Mouse (Mus musculus) cerebellum, adult 2 months (tissue): ENCODE results near the gene Sh2d5. TPM values are rescaled to one million over a fixed set of nuclear protein-coding genes. Genes with fewer than 3 reads are reported as not detected.

ENCODE experiments used
- DNase-seq, 2 experiments: peaks; one replicate each; pipeline ENCODE4 v3.0.0; 2021
- H3K27ac ChIP-seq: fragments of 200-500 bp; 2 replicates; pipeline ENCODE4 v1.5.1; 2012; ENCODE audit warnings: low read length, control low read depth, inconsistent platforms; ENCODE audit not compliant: insufficient read depth
- H3K27me3 ChIP-seq: fragments of 200-500 bp; 2 replicates; pipeline ENCODE4 v1.6.1; 2012; ENCODE audit warnings: inconsistent platforms, mild to moderate bottlenecking, low read length, moderate library complexity; ENCODE audit not compliant: control insufficient read depth, insufficient read depth
- H3K4me1 ChIP-seq: fragments of 200-500 bp; 2 replicates; pipeline ENCODE4 v1.6.1; 2011; ENCODE audit warnings: low read length; ENCODE audit not compliant: control insufficient read depth, insufficient read depth
- H3K4me3 ChIP-seq: fragments of 200-500 bp; replicated peaks from 2 replicates; pipeline ENCODE3; 2011; ENCODE audit warnings: mild to moderate bottlenecking, low read depth, low read length, control low read depth; ENCODE audit not compliant: insufficient read depth
- CTCF ChIP-seq: fragments of 200-500 bp; IDR thresholded peaks from 2 replicates; pipeline ENCODE4 v1.5.1; 2011; ENCODE audit warnings: low read depth, mild to moderate bottlenecking, control low read depth, low read length, moderate library complexity, borderline replicate concordance; ENCODE audit not compliant: insufficient read depth
- POLR2A ChIP-seq: fragments of 200-500 bp; IDR thresholded peaks from 2 replicates; pipeline ENCODE4 v1.6.1; 2011; ENCODE audit warnings: low read length, control low read depth, borderline replicate concordance; ENCODE audit not compliant: insufficient read depth
- WGBS: fragments of 180-500 bp; shearing (Covaris S2); methylation state at CpG from one replicate; pipeline ENCODE4 v1.1.7; 2018; 5-methylcytosine and 5-hydroxymethylcytosine counted together
- polyA plus RNA-seq: library from polyadenylated mRNA; depleted of rRNA; stranded (reverse); fragments of >200 nt; gene quantifications from 2 replicates; pipeline ENCODE4 v1.2.3, GENCODE M21; 2012; rRNA removed

The Sh2d5 gene
- polyA plus RNA-seq, 1 experiment = 38.9 TPM

DNA sequence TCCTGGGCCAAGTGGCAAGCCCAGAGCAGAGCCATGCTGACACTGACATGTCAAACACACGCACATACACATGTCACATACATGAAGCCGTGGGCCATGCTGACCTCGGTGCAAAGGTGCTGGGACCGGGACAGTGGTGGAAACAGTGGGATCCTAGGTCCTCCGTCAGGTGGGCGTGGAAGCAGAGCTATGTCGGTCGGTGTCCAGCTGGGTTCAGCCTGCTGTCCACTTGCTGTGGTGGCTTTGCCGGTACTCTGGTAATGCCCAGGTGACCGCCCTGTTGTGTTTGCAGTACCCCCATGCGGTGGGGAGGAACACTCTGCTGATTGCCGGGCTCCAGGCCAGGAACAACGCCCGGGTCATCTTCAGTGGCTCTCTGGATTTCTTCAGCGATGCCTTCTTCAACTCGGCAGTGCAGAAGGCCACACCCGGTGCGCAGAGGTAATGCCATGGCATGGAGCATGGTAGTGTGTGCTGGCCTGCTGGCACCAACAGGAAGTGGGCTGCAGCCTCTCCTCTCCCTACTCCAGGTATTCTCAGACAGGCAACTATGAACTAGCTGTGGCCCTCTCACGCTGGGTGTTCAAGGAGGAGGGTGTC, 60.2 kb downstream of the Sh2d5 start:
- H3K27me3 ChIP-seq = no peaks in the 10 kb centered on the region
- 88% methylated on average over 19 of the region's 19 CpGs for WGBS
- no peak for DNase-seq
- TF ChIP-seq POLR2A (no peak), CTCF (no peak)
- no peak overlapping the region for H3K4me3 ChIP-seq
- no peak overlapping the region for H3K27ac ChIP-seq
- H3K4me1 ChIP-seq = peaks cover 6% of the 10 kb centered on the region

Other genes starting within 250 kb of the Sh2d5 start
- gene Hp1bp3, start 34.1 kb upstream of the Sh2d5 start, polyA plus RNA-seq = 163 and 170 TPM in 2 replicates
- 12.2 and 12.7 TPM in 2 replicates for gene Kif17, start within 50 bp of the Sh2d5 start, polyA plus RNA-seq
- 98.3 and 101 TPM in 2 replicates for gene Ddost, start 54.3 kb downstream of the Sh2d5 start, polyA plus RNA-seq
- 404 and 437 TPM in 2 replicates for gene Pink1, start 75.9 kb downstream of the Sh2d5 start, polyA plus RNA-seq
- gene Cda, start 117.6 kb downstream of the Sh2d5 start, polyA plus RNA-seq = 12.6 and 15.4 TPM in 2 replicates
- gene Fam43b, start 146.1 kb downstream of the Sh2d5 start, polyA plus RNA-seq = 12.4 and 15.0 TPM in 2 replicates
- gene Mul1, start 184.3 kb downstream of the Sh2d5 start, polyA plus RNA-seq = 40.9 and 45.3 TPM in 2 replicates
- gene Camk2n1, start 203.9 kb downstream of the Sh2d5 start, polyA plus RNA-seq = 99.0 and 109 TPM in 2 replicates